Mouse (Mus musculus): ENCODE results near the gene Mon2. TPM values are rescaled to one million over a fixed set of nuclear protein-coding genes. Genes with fewer than 3 reads are reported as not detected.
A peak's percentile ranks its signal among the peaks of the same experiment; 100 is the strongest.

Gene Mon2
- 32.4 and 38.2 TPM in 2 replicates for polyA plus RNA-seq (2015; fragmentation: Nextera tagmentation; extraction: Ambion mirVana)

DNA sequence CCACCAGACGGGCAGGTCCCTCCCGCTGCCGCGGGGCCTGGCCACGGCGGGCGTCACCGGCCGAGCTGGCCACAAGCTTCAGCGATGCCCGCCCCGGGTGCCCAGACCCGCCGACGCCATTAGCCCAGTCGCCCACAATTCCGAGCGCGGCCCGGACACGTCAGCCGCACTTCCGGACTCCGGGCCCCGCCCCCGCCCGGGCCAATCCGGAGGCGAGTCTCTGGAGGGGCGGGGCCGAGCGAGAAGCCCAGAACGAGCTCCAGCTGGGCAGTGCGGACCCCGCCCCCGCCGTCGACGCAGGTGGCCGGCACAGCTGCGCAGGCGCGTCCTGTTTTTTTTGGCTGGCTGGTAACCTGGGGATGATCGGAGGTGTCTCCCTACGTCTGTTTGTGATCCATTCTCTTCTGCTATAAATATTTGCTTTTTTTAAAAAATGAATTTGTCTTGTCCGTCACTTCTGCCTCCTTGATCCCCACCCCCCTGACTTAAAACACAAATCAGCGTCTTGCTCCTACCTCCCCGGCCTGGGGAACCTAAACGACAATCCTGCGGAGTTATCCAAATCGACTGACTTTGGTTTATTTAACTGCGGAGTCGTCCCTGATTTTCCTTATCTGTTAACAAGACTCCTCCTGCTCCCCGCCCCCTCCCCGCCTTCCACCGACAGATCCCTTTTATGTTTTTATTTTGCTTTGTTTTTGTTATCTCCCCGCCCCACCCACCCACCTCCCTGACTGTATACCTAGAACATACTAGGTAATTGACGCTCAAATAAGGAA is at the start of gene Mon2:
Gene Mon2 (minus strand): TSS at position 261 of the 779 bp plus-strand sequence.
- Histone ChIP-seq H3K27me3 (no peaks in the 10 kb centered on the region), H3K9me3 (no peaks in the 10 kb centered on the region)
- WGBS = under 1% methylated on average over 42 of the region's 58 CpGs

DNA sequence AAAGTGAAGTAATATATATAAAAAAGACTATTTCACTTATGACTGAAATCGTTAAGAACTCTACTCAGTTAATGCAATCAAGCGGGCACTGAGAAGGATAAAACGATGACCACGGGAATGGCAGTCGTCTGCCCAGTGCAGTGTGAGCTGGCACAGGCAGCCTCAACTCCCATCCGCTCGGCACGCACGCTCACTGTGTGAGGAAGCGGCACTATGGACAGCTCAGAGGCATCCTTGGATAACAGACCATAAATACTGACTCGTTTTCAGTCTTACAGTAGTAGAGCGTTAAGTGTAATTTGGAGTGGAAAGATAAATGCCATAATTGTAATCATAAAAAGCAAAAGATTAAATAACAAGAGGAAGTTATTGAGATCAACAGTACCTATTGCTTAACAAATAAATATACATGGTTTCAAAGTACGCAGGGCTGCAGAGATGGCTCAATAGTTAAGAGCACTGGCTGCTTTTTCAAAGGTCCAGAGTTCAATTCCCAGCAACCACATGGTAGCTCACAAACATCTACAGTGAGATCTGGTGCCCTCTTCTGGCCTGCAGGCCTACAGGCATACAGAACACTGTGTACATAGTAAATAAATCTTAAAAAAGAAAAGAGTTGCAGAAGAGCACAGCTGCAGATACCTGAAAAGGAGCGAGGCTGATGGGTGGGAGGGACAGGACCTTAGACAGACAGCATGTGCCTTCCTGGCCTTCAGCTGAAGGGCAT is 44.5 kb upstream of the Mon2 start:
- no peak overlapping the region for H3K9ac ChIP-seq
- H3K4me3 ChIP-seq = no peak overlapping the region
- H3K27me3 ChIP-seq = no peaks in the 10 kb centered on the region
- no peak overlapping the region for H3K27ac ChIP-seq
- H3K9me3 ChIP-seq = no peaks in the 10 kb centered on the region
- 95% methylated on average over 14 of the region's 14 CpGs for WGBS
- H3K4me1 ChIP-seq = no peaks in the 10 kb centered on the region
- ATAC-seq (ENCODE audit: insufficient number of reproducible peaks, insufficient read depth, low FRiP score, low TSS enrichment, low read depth) = no peak
- peaks cover 87% of the 10 kb centered on the region for H3K36me3 ChIP-seq
- H3K4me2 ChIP-seq = no peak overlapping the region

More for the DNA sequence above, at the start of gene Mon2:
- Histone ChIP-seq H3K4me2 (peak within 1 kb of the TSS; percentile 81), H3K9ac (peak within 1 kb of the TSS; percentile 94), H3K36me3 (peaks cover 17% of the 10 kb centered on the region), H3K27ac (peak within 1 kb of the TSS; percentile 78), H3K4me1 (peaks cover 9% of the 10 kb centered on the region), H3K4me3 (peak within 1 kb of the TSS; percentile 98)
- peak; percentile 99 for ATAC-seq (ENCODE audit: insufficient number of reproducible peaks, insufficient read depth, low FRiP score, low TSS enrichment, low read depth)

DNA sequence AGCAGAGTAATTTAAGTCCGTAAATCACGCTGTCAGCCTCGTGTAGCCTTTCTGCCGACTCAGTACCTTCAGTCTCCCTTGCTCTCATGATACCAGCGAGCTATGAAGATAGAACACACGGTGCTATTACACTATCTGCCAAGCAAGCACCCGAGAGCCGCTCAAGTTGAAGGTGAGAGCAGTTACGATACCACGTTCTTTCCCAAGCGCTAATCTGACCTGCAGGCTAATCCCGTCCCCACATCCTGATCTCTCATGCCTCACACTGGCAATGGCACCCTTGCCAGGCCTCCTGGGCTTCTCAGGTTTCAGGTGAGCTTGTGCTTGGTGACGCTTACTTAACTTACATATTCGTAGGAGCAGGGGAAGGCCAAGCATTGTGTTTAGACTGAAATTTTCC is 40.6 kb upstream of the Mon2 start:
- H3K27me3 ChIP-seq = no peaks in the 10 kb centered on the region
- H3K4me1 ChIP-seq = no peaks in the 10 kb centered on the region
- H3K27ac ChIP-seq = no peak overlapping the region
- peaks cover 80% of the 10 kb centered on the region for H3K36me3 ChIP-seq
- no peak overlapping the region for H3K4me3 ChIP-seq
- H3K9ac ChIP-seq = no peak overlapping the region
- 78% methylated on average over 14 of the region's 14 CpGs for WGBS
- H3K9me3 ChIP-seq = no peaks in the 10 kb centered on the region
- no peak overlapping the region for H3K4me2 ChIP-seq
- ATAC-seq (ENCODE audit: insufficient number of reproducible peaks, insufficient read depth, low FRiP score, low TSS enrichment, low read depth) = no peak

DNA sequence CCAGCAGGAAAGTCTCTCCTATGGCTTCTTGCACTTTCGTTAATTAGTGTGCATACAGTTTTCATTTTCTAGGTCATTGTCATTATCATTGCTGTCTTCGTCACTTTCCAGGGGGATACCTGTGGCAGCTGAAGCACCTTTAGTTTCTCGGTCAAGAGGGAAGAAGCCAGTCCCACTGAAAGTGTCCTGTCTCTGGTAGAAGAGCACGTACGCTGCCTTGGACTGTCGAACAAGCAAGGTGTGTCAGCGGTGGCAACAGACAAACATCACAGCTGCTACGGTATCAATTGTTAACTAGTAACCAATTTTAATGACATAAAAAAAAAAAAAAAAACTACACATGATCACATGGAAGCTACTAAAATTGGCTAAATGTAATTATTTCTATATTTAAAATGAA is 37.2 kb upstream of the Mon2 start:
- no peak for ATAC-seq (ENCODE audit: insufficient number of reproducible peaks, insufficient read depth, low FRiP score, low TSS enrichment, low read depth)
- Histone ChIP-seq H3K4me3 (no peak overlapping the region), H3K4me1 (no peaks in the 10 kb centered on the region), H3K27me3 (no peaks in the 10 kb centered on the region), H3K9ac (no peak overlapping the region), H3K27ac (no peak overlapping the region), H3K4me2 (no peak overlapping the region), H3K36me3 (peaks cover 51% of the 10 kb centered on the region), H3K9me3 (no peaks in the 10 kb centered on the region)
- WGBS = 94% methylated on average over 8 of the region's 8 CpGs

DNA sequence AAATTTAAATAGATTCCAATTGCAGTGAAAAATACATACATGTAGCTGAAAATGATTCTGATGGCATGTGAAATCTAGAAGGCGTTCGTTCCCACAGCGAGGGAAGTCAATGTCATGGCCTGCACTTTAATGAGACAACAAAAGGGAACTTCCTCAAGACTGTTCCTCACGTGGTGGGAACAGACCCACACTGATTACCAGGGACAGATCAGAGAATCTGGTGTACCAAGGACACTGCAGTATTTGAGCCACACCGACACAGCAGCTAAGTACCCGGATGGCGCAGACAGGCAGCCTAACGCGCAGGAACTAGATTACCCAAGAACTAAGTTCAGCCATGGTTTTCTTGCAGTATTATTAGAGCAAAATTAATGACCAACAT is 36.5 kb upstream of the Mon2 start:
- no peak overlapping the region for H3K9ac ChIP-seq
- H3K4me3 ChIP-seq = no peak overlapping the region
- no peak overlapping the region for H3K4me2 ChIP-seq
- H3K27me3 ChIP-seq = no peaks in the 10 kb centered on the region
- no peaks in the 10 kb centered on the region for H3K9me3 ChIP-seq
- no peak for ATAC-seq (ENCODE audit: insufficient number of reproducible peaks, insufficient read depth, low FRiP score, low TSS enrichment, low read depth)
- WGBS = 89% methylated on average over 9 of the region's 9 CpGs
- H3K36me3 ChIP-seq = peaks cover 44% of the 10 kb centered on the region
- H3K27ac ChIP-seq = no peak overlapping the region
- H3K4me1 ChIP-seq = no peaks in the 10 kb centered on the region

DNA sequence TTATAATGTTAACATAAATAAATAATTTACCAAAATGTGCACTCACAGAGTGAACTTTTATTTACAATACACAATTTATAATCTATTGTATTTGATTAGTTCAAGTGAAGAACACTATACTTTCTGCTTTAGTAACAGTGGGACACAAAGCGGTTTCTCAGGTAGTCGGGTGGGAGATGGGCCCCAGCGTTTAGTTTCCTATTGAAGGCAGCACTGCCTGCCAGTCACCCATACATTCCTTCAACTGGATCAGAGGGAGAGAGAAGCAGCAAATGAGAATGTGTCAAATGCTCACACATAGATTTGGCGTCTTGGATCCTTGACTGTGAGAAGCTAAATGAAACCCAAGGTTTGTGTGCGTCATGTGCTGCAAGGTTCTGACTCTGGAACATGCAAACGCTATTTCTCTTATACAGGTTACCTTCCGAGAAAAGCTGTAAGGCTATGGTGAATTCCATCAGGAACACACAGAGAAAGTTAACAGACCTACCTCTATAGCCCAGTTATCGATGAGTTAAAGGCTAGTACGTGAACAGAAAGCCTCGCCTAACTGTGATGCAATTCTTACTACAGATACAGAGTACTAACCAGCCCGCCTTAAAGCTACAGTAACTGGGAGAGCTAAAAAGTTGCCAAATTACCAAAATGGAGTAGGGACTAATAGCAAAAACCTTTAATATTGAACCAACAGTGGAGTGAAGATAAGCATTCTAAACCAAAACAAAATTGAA is 35.9 kb upstream of the Mon2 start:
- H3K4me1 ChIP-seq = no peaks in the 10 kb centered on the region
- no peaks in the 10 kb centered on the region for H3K27me3 ChIP-seq
- H3K27ac ChIP-seq = no peak overlapping the region
- no peaks in the 10 kb centered on the region for H3K9me3 ChIP-seq
- H3K36me3 ChIP-seq = peaks cover 38% of the 10 kb centered on the region
- H3K9ac ChIP-seq = no peak overlapping the region
- no peak overlapping the region for H3K4me3 ChIP-seq
- H3K4me2 ChIP-seq = no peak overlapping the region
- ATAC-seq (ENCODE audit: insufficient number of reproducible peaks, insufficient read depth, low FRiP score, low TSS enrichment, low read depth) = no peak
- WGBS = 84% methylated on average over 11 of the region's 11 CpGs

DNA sequence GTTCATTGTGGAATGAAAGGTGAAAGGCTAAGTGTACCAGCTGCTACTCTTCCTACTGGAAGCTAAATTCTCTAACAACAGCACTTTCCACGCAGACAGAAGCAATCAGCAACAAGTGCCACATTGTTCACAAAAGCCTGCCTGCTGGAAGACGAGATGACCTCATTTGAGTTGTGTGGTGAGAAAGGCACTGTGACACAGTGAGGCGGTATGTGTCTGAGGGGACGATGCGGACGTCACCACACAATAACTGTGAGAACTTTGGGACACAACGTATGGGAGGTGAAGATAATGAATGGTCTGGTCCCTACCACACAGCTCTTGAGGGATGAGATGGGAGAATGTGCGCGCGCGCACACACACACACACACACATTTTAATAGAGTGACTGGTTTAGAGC is 34.2 kb upstream of the Mon2 start:
- 81% methylated on average over 11 of the region's 11 CpGs for WGBS
- H3K27me3 ChIP-seq = no peaks in the 10 kb centered on the region
- H3K4me2 ChIP-seq = no peak overlapping the region
- peaks cover 23% of the 10 kb centered on the region for H3K36me3 ChIP-seq
- H3K9ac ChIP-seq = no peak overlapping the region
- no peaks in the 10 kb centered on the region for H3K4me1 ChIP-seq
- H3K9me3 ChIP-seq = no peaks in the 10 kb centered on the region
- H3K27ac ChIP-seq = no peak overlapping the region
- no peak for ATAC-seq (ENCODE audit: insufficient number of reproducible peaks, insufficient read depth, low FRiP score, low TSS enrichment, low read depth)
- H3K4me3 ChIP-seq = no peak overlapping the region

DNA sequence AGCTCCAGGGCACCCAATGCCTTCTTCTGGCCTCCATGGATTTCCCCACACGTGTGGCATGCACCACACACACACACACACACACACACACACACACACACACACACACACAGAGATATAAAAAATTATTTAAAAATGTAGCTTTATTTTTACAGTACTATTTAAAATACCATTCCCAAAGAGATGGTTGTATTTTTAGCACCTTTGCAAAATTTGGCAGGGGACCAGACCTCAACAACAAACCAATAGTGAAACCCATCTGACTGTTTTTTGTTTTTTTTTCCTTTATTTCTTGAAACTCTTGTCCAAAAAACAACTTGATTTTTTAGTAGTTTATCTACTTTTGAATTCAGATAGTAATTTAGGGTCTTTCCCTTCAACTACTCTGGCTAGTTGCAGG is 32.2 kb upstream of the Mon2 start:
- Histone ChIP-seq H3K4me2 (no peak overlapping the region), H3K36me3 (peaks cover 10% of the 10 kb centered on the region), H3K9ac (no peak overlapping the region), H3K27me3 (no peaks in the 10 kb centered on the region), H3K27ac (no peak overlapping the region), H3K9me3 (no peaks in the 10 kb centered on the region), H3K4me3 (no peak overlapping the region), H3K4me1 (no peaks in the 10 kb centered on the region)
- ATAC-seq (ENCODE audit: insufficient number of reproducible peaks, insufficient read depth, low FRiP score, low TSS enrichment, low read depth) = no peak
- WGBS = 81% methylated on average over 1 of the region's 1 CpGs

DNA sequence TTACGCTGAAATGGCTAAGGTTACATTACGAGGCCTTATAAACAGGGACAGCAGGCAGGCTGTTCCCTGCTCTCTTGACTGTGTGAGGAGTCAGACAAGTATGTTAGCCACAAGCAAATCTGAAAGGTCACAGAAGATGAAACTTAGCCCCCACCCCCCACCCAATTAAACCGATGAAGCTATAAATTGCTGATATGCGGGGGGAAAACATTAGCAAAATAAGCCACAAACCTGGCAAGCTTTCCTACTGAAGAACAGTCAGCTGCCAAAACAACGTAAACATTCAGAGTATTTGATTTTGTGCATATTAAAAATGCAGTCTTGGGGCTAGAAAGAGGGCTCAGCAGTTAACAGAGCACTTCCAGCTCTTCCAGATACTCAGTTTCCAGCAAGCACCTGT is 31.8 kb upstream of the Mon2 start:
- no peaks in the 10 kb centered on the region for H3K4me1 ChIP-seq
- peaks cover 6% of the 10 kb centered on the region; the same call in 1 of the 2 replicates for H3K36me3 ChIP-seq
- ATAC-seq (ENCODE audit: insufficient number of reproducible peaks, insufficient read depth, low FRiP score, low TSS enrichment, low read depth) = no peak
- H3K27me3 ChIP-seq = no peaks in the 10 kb centered on the region
- H3K27ac ChIP-seq = no peak overlapping the region
- H3K4me3 ChIP-seq = no peak overlapping the region
- 80% methylated on average over 5 of the region's 5 CpGs for WGBS
- H3K4me2 ChIP-seq = no peak overlapping the region
- H3K9ac ChIP-seq = no peak overlapping the region
- no peaks in the 10 kb centered on the region for H3K9me3 ChIP-seq

DNA sequence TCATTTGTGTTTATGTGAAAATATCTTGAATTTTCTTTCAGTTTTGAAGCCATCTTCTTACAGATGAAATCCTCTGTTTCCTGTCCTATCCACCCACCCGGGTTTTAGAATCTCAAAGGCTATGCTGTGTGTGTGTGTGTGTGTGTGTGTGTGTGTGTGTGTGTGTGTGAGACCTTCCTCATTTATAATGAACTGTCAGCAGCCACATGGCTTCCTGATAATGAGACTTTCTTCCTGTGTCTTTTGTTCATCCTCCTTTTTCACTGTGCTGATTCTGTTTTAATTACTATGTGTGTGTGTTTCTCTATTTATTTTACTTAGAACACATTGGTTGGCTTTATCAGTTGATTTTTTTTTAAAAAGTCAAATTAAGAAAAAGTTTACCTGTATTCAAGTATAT is 25.0 kb upstream of the Mon2 start:
- H3K36me3 ChIP-seq = no peaks in the 10 kb centered on the region
- H3K4me3 ChIP-seq = no peak overlapping the region
- no peaks in the 10 kb centered on the region for H3K4me1 ChIP-seq
- H3K9me3 ChIP-seq = no peaks in the 10 kb centered on the region
- WGBS = 81% methylated on average over 1 of the region's 1 CpGs
- H3K27ac ChIP-seq = no peak overlapping the region
- H3K4me2 ChIP-seq = no peak overlapping the region
- ATAC-seq (ENCODE audit: insufficient number of reproducible peaks, insufficient read depth, low FRiP score, low TSS enrichment, low read depth) = no peak
- no peak overlapping the region for H3K9ac ChIP-seq
- H3K27me3 ChIP-seq = no peaks in the 10 kb centered on the region

DNA sequence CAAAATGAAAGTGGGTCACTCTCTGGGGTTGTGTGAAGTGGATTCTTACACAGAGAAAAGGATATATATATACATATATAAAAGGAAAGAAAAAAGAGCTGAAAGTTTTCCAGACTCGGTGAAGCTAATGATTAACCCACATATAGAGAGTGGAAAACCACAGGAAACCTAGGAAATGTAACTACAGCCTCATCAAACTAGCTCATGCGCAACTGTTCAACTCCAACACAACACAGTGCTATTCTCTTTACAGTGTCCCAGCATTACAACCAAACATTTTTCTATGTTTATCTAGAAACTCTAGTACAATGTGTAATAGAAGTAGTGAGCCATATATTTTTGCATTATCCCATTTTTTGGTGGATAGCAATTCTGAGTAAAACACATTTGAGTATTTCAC is 24.3 kb upstream of the Mon2 start:
- ATAC-seq (ENCODE audit: insufficient number of reproducible peaks, insufficient read depth, low FRiP score, low TSS enrichment, low read depth) = no peak
- no peaks in the 10 kb centered on the region for H3K27me3 ChIP-seq
- H3K4me3 ChIP-seq = no peak overlapping the region
- H3K36me3 ChIP-seq = no peaks in the 10 kb centered on the region
- no peak overlapping the region for H3K4me2 ChIP-seq
- H3K27ac ChIP-seq = no peak overlapping the region
- no peak overlapping the region for H3K9ac ChIP-seq
- no peaks in the 10 kb centered on the region for H3K9me3 ChIP-seq
- 87% methylated on average over 2 of the region's 2 CpGs for WGBS
- H3K4me1 ChIP-seq = no peaks in the 10 kb centered on the region
